Mouse (Mus musculus) stomach, embryonic 16.5 days (tissue): ENCODE measurements at regions not wholly inside any gene's neighbourhood (a gene's known extent, or its start where the extent isn't known, plus 50 kb on each side); places are given as distances from the start of the nearest gene placed in this dataset.
A peak's percentile ranks its signal among the peaks of the same experiment; 100 is the strongest.
"Not testable (repeated sequence)": the region's sequence is repeated elsewhere in the genome, so short reads cannot be mapped to it uniquely, and the experiment has no call there.

Source experiments
- ATAC-seq: fragments of 200-750 bp; cut with Nextera tagmentation; 2 replicates; pipeline ENCODE4 v1.8.0; 2017; ENCODE audit warnings: moderate number of reproducible peaks, moderate TSS enrichment; ENCODE audit not compliant: insufficient read depth, low FRiP score
- H3K27ac ChIP-seq: fragments of 300-500 bp; sonication (generic); 2 replicates; pipeline ENCODE4 v1.5.1; 2014; ENCODE audit warnings: low read length
- H3K27me3 ChIP-seq: fragments of 300-500 bp; sonication (generic); 2 replicates; pipeline ENCODE4 v1.6.1; 2014; ENCODE audit warnings: low read length, control low read depth, mixed read lengths; ENCODE audit not compliant: control insufficient read depth, insufficient read depth
- H3K36me3 ChIP-seq: fragments of 300-500 bp; sonication (generic); 2 replicates; pipeline ENCODE4 v1.6.1; 2014; ENCODE audit warnings: low read length; ENCODE audit not compliant: control insufficient read depth, insufficient read depth
- H3K4me1 ChIP-seq: fragments of 300-500 bp; sonication (generic); 2 replicates; pipeline ENCODE4 v1.6.1; 2014; ENCODE audit warnings: low read length, control low read depth, mixed read lengths; ENCODE audit not compliant: control insufficient read depth, insufficient read depth
- H3K4me2 ChIP-seq: fragments of 300-500 bp; sonication (generic); 2 replicates; pipeline ENCODE4 v1.6.1; 2014; ENCODE audit warnings: low read depth, low read length, mixed read lengths
- H3K4me3 ChIP-seq: fragments of 300-500 bp; sonication (generic); replicated peaks from 2 replicates; pipeline ENCODE4 v1.5.1; 2014; ENCODE audit warnings: mild to moderate bottlenecking, low read length
- H3K9ac ChIP-seq: fragments of 300-500 bp; sonication (generic); 2 replicates; pipeline ENCODE4 v1.6.1; 2014; ENCODE audit warnings: low read length
- H3K9me3 ChIP-seq: fragments of 300-500 bp; sonication (generic); replicated peaks from 2 replicates; pipeline ENCODE4 v1.6.1; 2016; ENCODE audit warnings: low read length, control low read depth; ENCODE audit not compliant: control insufficient read depth
- WGBS: fragments of 180-500 bp; shearing (Covaris S2); extraction: QIAGEN DNeasy Blood & Tissue Kit; methylation state at CpG from one replicate; pipeline ENCODE4 v1.1.7; 2014; 5-methylcytosine and 5-hydroxymethylcytosine counted together

DNA sequence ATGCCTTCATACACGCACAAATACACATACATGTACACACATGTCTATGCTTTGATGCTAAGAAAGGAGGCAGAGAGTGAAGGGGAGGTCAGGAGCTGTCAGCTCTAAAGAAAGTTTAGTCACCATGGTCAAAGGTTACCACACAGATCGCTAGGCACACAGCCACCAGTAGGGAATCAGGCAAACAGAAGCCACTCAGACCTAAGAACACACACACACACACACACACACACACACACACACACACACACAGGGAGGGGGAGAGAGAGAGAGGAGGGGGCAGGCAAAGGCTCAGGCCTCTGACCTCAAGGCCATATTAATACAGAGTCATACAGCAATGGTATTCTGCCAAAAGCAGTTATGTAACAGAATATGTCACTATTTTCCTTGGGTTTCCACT lies 67.5 kb upstream of the Atxn1 start:
- Histone ChIP-seq H3K9me3 (no peaks in the 10 kb centered on the region), H3K36me3 (no peaks in the 10 kb centered on the region), H3K27me3 (no peaks in the 10 kb centered on the region), H3K4me1 (no peaks in the 10 kb centered on the region), H3K9ac (no peak overlapping the region), H3K4me3 (no peak overlapping the region), H3K4me2 (no peak overlapping the region), H3K27ac (no peak overlapping the region)
- WGBS: 64% methylated on average over 2 of the region's 2 CpGs
- ATAC-seq: no peak

DNA sequence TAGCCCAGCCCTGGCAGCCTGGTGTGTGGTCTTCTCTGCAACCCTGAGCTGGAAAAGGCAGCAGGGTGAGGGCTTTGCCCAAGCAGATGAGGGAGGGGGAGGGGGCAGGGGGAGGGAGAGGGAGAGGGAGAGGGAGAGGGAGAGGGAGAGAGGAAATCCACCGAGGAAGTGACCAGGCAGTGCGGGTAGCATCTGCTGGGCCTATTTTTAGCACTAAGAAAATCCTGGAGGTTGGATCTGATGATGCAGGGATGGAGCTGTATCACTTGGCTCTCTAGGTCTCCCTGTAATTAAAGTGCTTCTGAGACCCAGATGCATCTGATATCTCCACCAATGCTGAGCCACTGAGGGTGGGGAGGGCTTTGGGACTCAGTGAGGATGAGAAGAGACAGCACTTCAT lies 61.2 kb upstream of the Atxn1 start:
- ATAC-seq: no peak
- H3K4me3 ChIP-seq: no peak overlapping the region
- H3K27ac ChIP-seq: no peak overlapping the region
- H3K4me2 ChIP-seq: no peak overlapping the region
- no peaks in the 10 kb centered on the region for H3K27me3 ChIP-seq
- H3K36me3 ChIP-seq: no peaks in the 10 kb centered on the region
- WGBS: 17% methylated on average over 2 of the region's 2 CpGs
- H3K9ac ChIP-seq: no peak overlapping the region
- H3K4me1 ChIP-seq: peaks cover 6% of the 10 kb centered on the region
- H3K9me3 ChIP-seq: no peaks in the 10 kb centered on the region

DNA sequence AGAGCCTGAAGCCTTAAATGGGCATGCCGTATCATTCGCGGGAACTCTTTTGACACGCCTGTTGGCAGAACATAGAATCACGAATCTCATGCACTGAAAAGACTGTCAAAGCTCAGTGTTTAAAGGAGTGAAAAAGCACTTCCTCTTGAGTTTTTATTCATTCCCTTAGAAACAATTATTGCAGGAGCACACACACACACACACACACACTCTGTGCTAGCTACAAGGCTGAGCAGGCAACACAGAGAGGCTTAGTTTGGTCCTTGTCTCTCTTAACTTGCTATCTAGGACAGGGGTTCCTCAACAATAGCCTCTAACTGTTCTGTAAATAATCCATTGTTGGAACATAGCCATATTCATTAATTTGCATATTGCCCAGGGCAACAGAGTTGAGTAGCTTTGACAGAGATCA lies 58.8 kb upstream of the Atxn1 start:
- no peaks in the 10 kb centered on the region for H3K27me3 ChIP-seq
- peaks cover 11% of the 10 kb centered on the region for H3K4me1 ChIP-seq
- H3K27ac ChIP-seq: 0 out of 2 replicates have a peak overlapping the region, but pooled peaks have one; percentile 56
- peak; percentile 26; the same call in 1 of the 2 replicates for ATAC-seq
- H3K4me3 ChIP-seq: no peak overlapping the region
- 60% methylated on average over 5 of the region's 5 CpGs for WGBS
- H3K9ac ChIP-seq: no peak overlapping the region
- no peaks in the 10 kb centered on the region for H3K36me3 ChIP-seq
- H3K4me2 ChIP-seq: no peak overlapping the region
- no peaks in the 10 kb centered on the region for H3K9me3 ChIP-seq

DNA sequence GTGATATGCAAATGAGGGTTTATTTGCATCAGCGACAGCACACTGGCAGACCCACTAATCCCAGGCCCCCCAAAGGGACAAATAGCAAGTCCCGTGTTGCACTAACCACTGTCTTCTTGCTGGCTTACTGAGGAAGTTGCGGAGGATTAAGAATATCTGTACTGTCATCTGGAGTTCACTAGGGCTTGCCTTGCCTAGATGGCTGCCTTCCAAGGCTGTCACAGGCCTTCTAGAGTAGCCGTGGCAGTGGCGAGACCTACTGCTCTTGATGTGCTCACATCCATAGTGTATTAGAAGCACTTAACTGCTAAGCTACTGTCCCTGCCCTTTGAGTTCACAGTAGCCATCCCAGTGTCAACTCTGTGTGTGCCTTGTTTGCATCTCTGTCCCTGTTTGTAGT lies 58.4 kb upstream of the Atxn1 start:
- ATAC-seq: no peak
- Histone ChIP-seq H3K4me3 (no peak overlapping the region), H3K27ac (peak overlapping the region; percentile 56; the same call in 1 of the 2 replicates), H3K4me2 (no peak overlapping the region), H3K4me1 (peaks cover 13% of the 10 kb centered on the region), H3K9me3 (no peaks in the 10 kb centered on the region), H3K27me3 (no peaks in the 10 kb centered on the region), H3K9ac (no peak overlapping the region), H3K36me3 (no peaks in the 10 kb centered on the region)
- WGBS: 38% methylated on average over 5 of the region's 5 CpGs

DNA sequence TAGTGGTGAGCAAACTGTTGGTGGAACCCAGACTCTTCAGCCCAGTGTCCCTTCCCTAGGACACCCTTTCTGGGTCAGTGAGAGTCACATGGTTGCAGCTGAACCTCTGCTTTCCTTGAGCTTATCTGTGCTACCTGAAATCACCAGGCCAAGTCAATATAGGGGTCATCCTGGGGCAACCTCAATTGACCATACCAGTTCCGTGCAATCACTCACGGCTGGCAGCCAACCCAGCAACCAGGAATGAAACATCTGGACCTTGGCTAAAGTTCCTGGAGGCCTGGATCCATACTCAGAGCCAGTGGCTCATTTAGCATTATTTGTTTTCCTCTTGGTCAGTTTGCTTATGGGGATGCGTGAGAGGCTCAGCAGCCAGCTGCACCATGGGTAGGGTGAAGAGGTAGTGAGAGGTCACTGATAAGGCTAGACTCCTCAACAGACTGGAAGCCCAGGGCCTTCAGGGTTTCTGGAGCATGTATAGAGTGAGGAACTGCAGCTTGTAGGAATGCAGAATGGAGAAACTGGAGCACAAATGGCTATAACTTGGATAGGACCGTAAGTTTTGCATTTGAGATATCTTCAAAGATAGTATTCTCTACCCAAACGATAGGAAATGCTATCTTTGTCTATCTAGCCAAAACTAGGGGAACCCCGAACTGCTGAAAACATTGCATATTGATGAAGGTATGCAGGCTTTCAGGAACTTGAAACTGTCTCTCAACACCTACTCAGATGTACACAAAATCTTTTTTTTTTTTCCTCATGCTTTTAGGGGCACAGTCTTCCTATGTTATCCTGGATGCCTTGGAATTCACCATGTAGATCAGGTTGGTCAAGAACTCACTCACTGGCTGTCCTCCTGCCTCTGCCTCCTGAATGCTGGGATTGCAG lies 56.4 kb upstream of the Atxn1 start:
- Histone ChIP-seq H3K4me3 (no peak overlapping the region), H3K9ac (no peak overlapping the region), H3K9me3 (no peaks in the 10 kb centered on the region), H3K4me1 (peaks cover 13% of the 10 kb centered on the region), H3K27me3 (no peaks in the 10 kb centered on the region), H3K27ac (no peak overlapping the region), H3K4me2 (no peak overlapping the region), H3K36me3 (no peaks in the 10 kb centered on the region)
- WGBS: 76% methylated on average over 6 of the region's 6 CpGs
- no peak for ATAC-seq

DNA sequence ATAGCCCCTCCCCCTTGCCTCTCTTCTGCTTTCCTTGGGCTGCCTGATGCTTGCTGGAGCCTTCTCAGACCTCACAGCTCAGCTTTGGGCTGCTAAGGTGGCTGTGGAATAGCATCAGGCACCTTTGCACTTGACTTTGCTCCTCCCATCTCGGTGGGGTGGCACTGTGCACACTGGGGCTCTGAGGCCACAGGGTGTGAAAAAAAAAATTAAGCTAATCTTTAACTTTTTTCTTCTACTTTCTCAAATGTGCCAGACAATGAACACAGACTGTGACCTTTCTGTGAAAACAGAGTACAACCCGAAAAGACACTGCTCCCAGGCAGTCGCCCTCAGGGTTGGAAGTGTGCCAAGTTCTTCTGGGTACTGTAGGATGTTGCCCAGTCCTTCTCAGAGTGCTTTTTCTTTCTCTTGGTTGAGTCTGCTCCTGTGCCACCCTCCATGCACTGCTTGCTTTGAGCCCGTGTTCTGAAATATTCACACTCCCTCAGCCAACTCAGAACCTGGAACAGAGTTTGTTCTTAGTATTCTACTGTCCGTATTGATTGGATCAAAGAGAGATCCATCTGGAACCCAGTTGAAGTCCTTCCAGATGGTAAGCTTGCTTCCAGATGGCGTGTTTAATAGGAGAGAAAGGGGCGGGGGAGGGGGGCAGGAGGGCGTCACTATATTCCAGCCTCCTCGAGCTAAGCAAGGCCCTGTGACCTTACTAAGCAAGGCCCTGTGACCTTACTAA lies 54.8 kb upstream of the Atxn1 start:
- no peaks in the 10 kb centered on the region for H3K9me3 ChIP-seq
- no peaks in the 10 kb centered on the region for H3K27me3 ChIP-seq
- no peaks in the 10 kb centered on the region for H3K36me3 ChIP-seq
- WGBS: 28% methylated on average over 9 of the region's 9 CpGs
- H3K4me3 ChIP-seq: no peak overlapping the region
- peak overlapping the region; percentile 31; the same call in 1 of the 2 replicates for H3K4me2 ChIP-seq
- H3K4me1 ChIP-seq: peaks cover 13% of the 10 kb centered on the region
- H3K9ac ChIP-seq: no peak overlapping the region
- H3K27ac ChIP-seq: peak overlapping the region; percentile 34; the same call in 1 of the 2 replicates
- peak; percentile 86 for ATAC-seq

DNA sequence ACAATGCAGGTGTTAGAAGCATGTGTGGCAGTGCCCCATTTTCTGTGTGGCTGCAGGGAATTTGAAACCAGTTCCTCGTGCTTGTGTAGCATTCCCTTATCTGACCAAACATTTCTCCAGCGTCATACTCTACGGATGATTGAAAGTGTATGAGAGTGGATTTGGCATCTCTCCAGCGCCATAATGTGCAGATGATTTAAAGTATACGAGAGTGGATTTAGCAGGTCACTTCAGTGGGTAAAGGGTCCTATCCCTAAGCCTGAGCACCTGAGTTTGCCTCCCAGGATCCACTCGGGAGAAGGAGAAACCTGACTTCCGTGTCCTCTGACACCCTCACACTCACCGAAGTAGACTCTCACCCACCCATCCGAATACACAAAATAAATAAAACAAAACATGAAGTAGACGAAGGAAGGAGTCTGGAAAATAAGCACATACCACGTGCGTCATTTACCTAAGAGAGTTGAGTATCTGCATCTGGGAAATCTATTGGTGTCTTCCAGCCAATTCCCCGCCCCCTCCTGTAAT lies 54.2 kb upstream of the Atxn1 start:
- 29% methylated on average over 13 of the region's 13 CpGs for WGBS
- no peaks in the 10 kb centered on the region for H3K9me3 ChIP-seq
- H3K27me3 ChIP-seq: no peaks in the 10 kb centered on the region
- H3K36me3 ChIP-seq: no peaks in the 10 kb centered on the region
- no peak overlapping the region for H3K9ac ChIP-seq
- no peak overlapping the region for H3K4me3 ChIP-seq
- H3K4me1 ChIP-seq: peaks cover 13% of the 10 kb centered on the region
- peak overlapping the region; percentile 31; the same call in 1 of the 2 replicates for H3K4me2 ChIP-seq
- H3K27ac ChIP-seq: peak overlapping the region; percentile 25
- ATAC-seq: 0 out of 2 replicates have a peak, but pooled peaks have one; percentile 7

DNA sequence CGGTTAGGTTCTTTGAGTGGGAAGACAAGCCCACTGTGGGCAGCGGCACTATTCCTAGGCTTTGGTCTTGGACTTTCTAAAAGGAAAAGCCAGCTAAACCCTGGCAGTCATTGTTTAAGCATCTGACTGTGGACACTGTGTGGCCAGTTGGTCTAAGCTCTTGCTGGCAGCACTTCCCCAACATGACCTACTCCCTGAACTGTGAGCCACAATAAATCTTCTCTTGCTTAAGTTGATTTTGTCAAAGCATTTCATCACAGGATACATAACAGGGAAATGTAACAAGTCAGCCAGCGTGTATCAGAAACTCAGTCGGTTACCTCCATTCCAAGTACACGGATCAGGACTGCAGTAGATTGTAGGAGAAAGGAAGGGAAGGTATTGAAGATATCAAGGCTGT lies 52.9 kb upstream of the Atxn1 start:
- Histone ChIP-seq H3K4me3 (no peak overlapping the region), H3K4me2 (no peak overlapping the region), H3K9me3 (no peaks in the 10 kb centered on the region), H3K36me3 (no peaks in the 10 kb centered on the region), H3K27ac (no peak overlapping the region), H3K27me3 (no peaks in the 10 kb centered on the region), H3K9ac (no peak overlapping the region), H3K4me1 (peaks cover 7% of the 10 kb centered on the region)
- no peak for ATAC-seq
- 92% methylated on average over 5 of the region's 5 CpGs for WGBS

DNA sequence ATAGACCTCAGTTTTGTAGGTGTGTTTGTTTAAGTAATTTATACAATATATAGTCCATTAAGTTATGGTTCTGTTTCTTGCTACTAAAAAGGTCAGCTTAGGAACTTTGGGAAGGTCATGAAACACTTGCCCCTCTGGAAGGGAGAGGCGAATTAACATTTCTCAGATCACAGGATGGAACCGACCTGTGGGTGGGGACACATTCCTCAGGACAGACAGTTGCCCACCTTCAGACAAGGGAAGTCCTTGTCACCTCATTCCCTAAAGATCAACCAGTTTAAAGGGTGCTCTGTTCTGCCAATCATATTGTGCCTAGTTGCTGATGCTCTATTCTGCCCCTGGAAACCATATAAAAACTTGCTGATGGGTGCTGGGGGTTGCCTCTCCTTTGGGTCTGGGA lies 52.2 kb upstream of the Atxn1 start:
- not testable (repeated sequence) for H3K9me3 ChIP-seq, H3K9ac ChIP-seq, H3K4me3 ChIP-seq, H3K36me3 ChIP-seq, ATAC-seq, H3K27me3 ChIP-seq, H3K4me2 ChIP-seq, H3K27ac ChIP-seq, H3K4me1 ChIP-seq
- WGBS: 66% methylated on average over 2 of the region's 2 CpGs
